Mouse (Mus musculus): Measurements from ENCODE around the gene Tcf7l1. TPM values are rescaled to one million over a fixed set of nuclear protein-coding genes. Genes with fewer than 3 reads are reported as not detected.

Tcf7l1 gene
- total RNA-seq, 1 experiment = 14.5 TPM

DNA sequence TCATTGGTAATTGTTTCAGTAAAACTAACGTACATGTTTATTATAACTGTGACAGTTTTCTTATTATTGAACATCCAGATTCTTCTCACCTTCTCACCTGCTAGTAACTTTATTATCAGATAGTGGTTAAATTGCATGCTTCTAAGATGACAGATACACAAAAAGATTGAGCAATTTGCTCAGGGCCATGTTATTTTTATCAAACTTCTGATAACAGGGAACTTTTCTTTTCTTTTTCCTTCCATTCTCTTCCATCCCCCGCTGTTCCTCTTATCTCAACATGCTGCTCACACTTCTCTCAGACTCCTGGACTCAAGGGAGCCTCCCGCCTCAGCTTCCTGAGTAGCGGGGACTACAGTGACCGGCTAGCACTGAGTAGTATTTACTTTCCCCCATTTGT lies 168.1 kb downstream of the Tcf7l1 start:
- H3K9ac ChIP-seq (ENCODE audit: insufficient read depth, low read depth, low read length, poor library complexity, severe bottlenecking) = no peak overlapping the region
- H3K4me1 ChIP-seq (ENCODE audit: control insufficient read depth in 2 of 2, insufficient read depth in 2 of 2, low read length in 2 of 2, poor library complexity in 1 of 2) = 0 out of 4 replicates have a peak, but pooled peaks cover 0 to 2% of the 10 kb centered on the region in 2 experiments
- H3K4me3 ChIP-seq (ENCODE audit: insufficient read depth in 1 of 2, low read depth in 1 of 2, low read length in 2 of 2, poor library complexity in 1 of 2, severe bottlenecking in 1 of 2) = no peak overlapping the region
- H3K27ac ChIP-seq (ENCODE audit: insufficient read depth, low read depth, low read length, poor library complexity, severe bottlenecking) = no peak overlapping the region
- no peak for DNase-seq (ENCODE audit: low read depth, low spot score)
- in situ Hi-C loops (cut with MboI; ENCODE audit: low sequenced_read_pairs in 2 of 2, unreplicated experiment in 2 of 2) = no loop called here
- H3K36me3 ChIP-seq (ENCODE audit: control insufficient read depth, insufficient read depth, low read length, poor library complexity, severe bottlenecking) = no peaks in the 10 kb centered on the region
- no peak for TF ChIP-seq ZNF384 (IDR thresholded peaks at IDR 0.05; ENCODE audit: low read depth, low read length)
- TF ChIP-seq HCFC1 (IDR thresholded peaks at IDR 0.05; ENCODE audit: borderline replicate concordance, insufficient read depth, low read length) = no peak
- TF ChIP-seq ZC3H11A (IDR thresholded peaks at IDR 0.05; ENCODE audit: borderline replicate concordance, low read depth, low read length) = no peak
- TF ChIP-seq MAFK (IDR thresholded peaks at IDR 0.05; ENCODE audit: insufficient read depth, low read depth, low read length) = no peak
- TF ChIP-seq CHD2 (IDR thresholded peaks at IDR 0.05; ENCODE audit: low read depth, low read length) = no peak
- no peaks in the 10 kb centered on the region for H3K9me3 ChIP-seq (ENCODE audit: control insufficient read depth, insufficient read depth, low read depth, low read length)

DNA sequence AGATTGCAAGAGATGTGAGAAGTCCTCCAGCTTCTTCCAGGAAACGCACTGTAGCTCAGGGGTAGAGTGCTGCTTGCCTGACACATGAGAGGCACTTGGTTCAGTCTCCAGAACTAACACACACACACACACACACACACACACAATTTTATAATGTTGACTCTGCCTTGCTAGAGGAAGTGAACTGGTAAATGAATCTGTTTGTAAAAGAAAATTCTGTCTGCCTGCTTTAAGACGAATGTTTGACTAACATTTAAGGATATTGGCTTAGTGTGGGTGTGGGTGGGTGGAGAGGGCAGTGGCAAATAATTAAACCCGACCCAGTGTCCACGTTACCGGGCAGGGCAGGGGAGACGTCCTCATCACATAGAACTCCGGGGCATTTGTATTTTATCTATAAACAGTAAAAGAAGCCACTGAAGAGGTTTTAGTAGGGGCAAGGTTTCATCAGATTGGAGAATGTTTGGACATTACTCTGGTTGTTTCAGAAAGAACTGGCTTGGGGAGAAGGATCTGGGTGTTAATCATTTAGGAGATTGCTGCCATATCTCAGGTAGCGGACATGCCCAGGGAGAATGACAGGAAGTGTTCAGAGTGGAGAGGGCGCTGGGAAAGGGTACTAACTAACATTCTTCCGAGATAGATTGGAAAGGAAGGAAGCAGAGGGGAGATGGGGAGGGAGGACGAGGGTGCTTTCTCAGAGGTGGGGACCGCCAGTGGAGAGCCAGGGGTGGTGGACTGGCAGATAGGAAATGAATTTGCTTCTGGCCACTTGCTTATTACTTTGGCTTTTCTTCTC lies 169.1 kb downstream of the Tcf7l1 start:
- Histone ChIP-seq H3K4me1 (ENCODE audit: control insufficient read depth in 2 of 2, insufficient read depth in 2 of 2, low read length in 2 of 2, poor library complexity in 1 of 2) (0 out of 4 replicates have a peak, but pooled peaks cover 0 to 2% of the 10 kb centered on the region in 2 experiments), H3K36me3 (ENCODE audit: control insufficient read depth, insufficient read depth, low read length, poor library complexity, severe bottlenecking) (no peaks in the 10 kb centered on the region), H3K4me3 (ENCODE audit: insufficient read depth in 1 of 2, low read depth in 1 of 2, low read length in 2 of 2, poor library complexity in 1 of 2, severe bottlenecking in 1 of 2) (no peak overlapping the region), H3K9ac (ENCODE audit: insufficient read depth, low read depth, low read length, poor library complexity, severe bottlenecking) (no peak overlapping the region), H3K9me3 (ENCODE audit: control insufficient read depth, insufficient read depth, low read depth, low read length) (no peaks in the 10 kb centered on the region), H3K27ac (ENCODE audit: insufficient read depth, low read depth, low read length, poor library complexity, severe bottlenecking) (no peak overlapping the region)
- no peak for DNase-seq (ENCODE audit: low read depth, low spot score)
- TF ChIP-seq CHD2 (IDR thresholded peaks at IDR 0.05; ENCODE audit: low read depth, low read length) (no peak), MAFK (IDR thresholded peaks at IDR 0.05; ENCODE audit: insufficient read depth, low read depth, low read length) (no peak), ZNF384 (IDR thresholded peaks at IDR 0.05; ENCODE audit: low read depth, low read length) (no peak), HCFC1 (IDR thresholded peaks at IDR 0.05; ENCODE audit: borderline replicate concordance, insufficient read depth, low read length) (no peak), ZC3H11A (IDR thresholded peaks at IDR 0.05; ENCODE audit: borderline replicate concordance, low read depth, low read length) (no peak)
- in situ Hi-C loops (cut with MboI; ENCODE audit: low sequenced_read_pairs in 2 of 2, unreplicated experiment in 2 of 2) = no loop called here

DNA sequence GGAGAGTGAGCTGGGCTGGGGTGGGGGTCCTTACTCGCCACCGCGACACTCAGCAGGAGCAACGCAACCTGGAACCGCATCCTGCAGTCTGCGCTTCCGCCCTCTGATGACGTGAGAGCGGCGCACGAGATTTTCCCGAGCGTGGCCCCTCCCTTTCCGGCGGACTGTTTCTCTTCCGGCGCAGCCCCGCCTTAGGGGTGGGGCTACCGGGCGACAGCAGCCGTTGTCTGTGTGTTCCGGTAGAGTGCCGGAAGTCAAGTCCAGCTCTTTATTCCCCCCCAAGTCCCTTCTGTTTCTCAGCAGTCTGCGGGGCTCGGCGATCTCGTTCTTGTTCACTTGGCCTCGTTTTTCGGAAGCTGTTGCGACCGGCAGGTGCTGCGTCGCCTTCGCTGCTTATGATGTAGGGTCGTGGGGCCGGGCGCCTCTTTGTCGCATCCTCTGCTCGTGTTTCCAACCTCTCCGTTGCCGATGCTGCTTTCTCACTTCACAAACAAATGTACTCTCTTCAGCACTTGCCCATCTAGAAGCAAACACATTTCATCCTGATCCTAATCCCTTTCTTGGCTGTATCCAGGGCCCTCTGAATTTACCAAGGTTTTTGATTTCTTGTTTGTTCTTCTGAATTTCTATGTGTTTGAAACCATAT lies 172.3 kb downstream of the Tcf7l1 start, which contains the start of gene Tgoln1:
Gene Tgoln1 (minus strand): TSS at position 358 of the 646 bp plus-strand sequence.
- H3K4me1 ChIP-seq (ENCODE audit: control insufficient read depth in 2 of 2, insufficient read depth in 2 of 2, low read length in 2 of 2, poor library complexity in 1 of 2) = 0 out of 4 replicates have a peak, but pooled peaks cover 0 to 2% of the 10 kb centered on the region in 2 experiments
- peak within 1 kb of the TSS; percentile 87 for H3K27ac ChIP-seq (ENCODE audit: insufficient read depth, low read depth, low read length, poor library complexity, severe bottlenecking)
- TF ChIP-seq ZC3H11A (IDR thresholded peaks at IDR 0.05; ENCODE audit: borderline replicate concordance, low read depth, low read length) (no peak), ZNF384 (IDR thresholded peaks at IDR 0.05; ENCODE audit: low read depth, low read length) (no peak), MAFK (IDR thresholded peaks at IDR 0.05; ENCODE audit: insufficient read depth, low read depth, low read length) (no peak), HCFC1 (IDR thresholded peaks at IDR 0.05; ENCODE audit: borderline replicate concordance, insufficient read depth, low read length) (no peak), CHD2 (IDR thresholded peaks at IDR 0.05; ENCODE audit: low read depth, low read length) (no peak)
- no peaks in the 10 kb centered on the region for H3K9me3 ChIP-seq (ENCODE audit: control insufficient read depth, insufficient read depth, low read depth, low read length)
- in situ Hi-C loops (cut with MboI; ENCODE audit: low sequenced_read_pairs in 2 of 2, unreplicated experiment in 2 of 2) = no loop called here
- peak; percentile 92 for DNase-seq (ENCODE audit: low read depth, low spot score)
- peak within 1 kb of the TSS; percentile 95 to 99 for H3K4me3 ChIP-seq (ENCODE audit: insufficient read depth in 1 of 2, low read depth in 1 of 2, low read length in 2 of 2, poor library complexity in 1 of 2, severe bottlenecking in 1 of 2)
- H3K9ac ChIP-seq (ENCODE audit: insufficient read depth, low read depth, low read length, poor library complexity, severe bottlenecking) = peak within 1 kb of the TSS; percentile 96
- H3K36me3 ChIP-seq (ENCODE audit: control insufficient read depth, insufficient read depth, low read length, poor library complexity, severe bottlenecking) = peaks cover 3% of the 10 kb centered on the region

DNA sequence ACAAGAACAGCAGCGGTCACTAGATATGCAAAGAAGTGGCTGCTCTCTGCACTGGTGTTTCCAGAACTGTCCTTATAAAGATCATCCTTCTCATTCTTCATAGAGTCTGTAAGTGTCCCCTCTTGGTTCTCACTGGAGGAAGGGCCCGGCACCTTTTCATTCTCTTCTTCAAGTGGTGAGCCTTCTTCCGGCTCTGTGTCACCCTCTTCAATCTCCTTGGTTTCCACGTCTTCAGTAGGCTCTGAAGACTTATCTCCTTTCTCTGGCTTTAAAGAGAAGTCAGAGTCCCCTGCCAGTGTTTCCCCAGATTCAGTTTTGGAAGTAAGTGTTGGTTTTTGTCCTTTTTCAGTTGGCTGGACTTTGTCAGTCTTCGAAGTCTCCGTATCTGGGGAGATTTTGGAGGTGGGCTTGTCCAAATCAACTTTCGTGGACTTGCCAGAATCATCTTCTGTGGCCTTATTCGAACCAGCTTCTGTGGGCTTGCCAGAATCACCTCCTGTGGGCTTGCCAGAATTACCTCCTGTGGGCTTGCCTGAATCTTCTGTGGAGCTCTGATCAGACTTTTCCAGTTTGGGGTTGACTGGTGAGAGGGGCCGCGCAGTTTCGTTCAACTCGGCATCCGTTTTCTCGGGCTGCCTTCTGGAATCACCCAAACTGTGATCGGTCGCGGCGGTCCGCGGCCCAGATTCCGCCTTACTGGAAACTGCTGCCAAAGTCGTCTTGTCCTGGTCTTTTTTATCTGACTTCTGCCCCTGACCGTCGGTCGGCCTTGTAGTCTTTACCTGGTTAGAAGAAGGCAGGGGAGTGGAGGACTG lies 173.3 kb downstream of the Tcf7l1 start:
- H3K36me3 ChIP-seq (ENCODE audit: control insufficient read depth, insufficient read depth, low read length, poor library complexity, severe bottlenecking) = peaks cover 3% of the 10 kb centered on the region
- 0 out of 4 replicates have a peak, but pooled peaks cover 0 to 2% of the 10 kb centered on the region in 2 experiments for H3K4me1 ChIP-seq (ENCODE audit: control insufficient read depth in 2 of 2, insufficient read depth in 2 of 2, low read length in 2 of 2, poor library complexity in 1 of 2)
- peak overlapping the region; percentile 92 for H3K9ac ChIP-seq (ENCODE audit: insufficient read depth, low read depth, low read length, poor library complexity, severe bottlenecking)
- DNase-seq (ENCODE audit: low read depth, low spot score) = no peak
- in situ Hi-C loops (cut with MboI; ENCODE audit: low sequenced_read_pairs in 2 of 2, unreplicated experiment in 2 of 2) = no loop called here
- TF ChIP-seq ZNF384 (IDR thresholded peaks at IDR 0.05; ENCODE audit: low read depth, low read length) (no peak), MAFK (IDR thresholded peaks at IDR 0.05; ENCODE audit: insufficient read depth, low read depth, low read length) (no peak), CHD2 (IDR thresholded peaks at IDR 0.05; ENCODE audit: low read depth, low read length) (no peak), HCFC1 (IDR thresholded peaks at IDR 0.05; ENCODE audit: borderline replicate concordance, insufficient read depth, low read length) (no peak), ZC3H11A (IDR thresholded peaks at IDR 0.05; ENCODE audit: borderline replicate concordance, low read depth, low read length) (no peak)
- peak overlapping the region; percentile 95 to 99 for H3K4me3 ChIP-seq (ENCODE audit: insufficient read depth in 1 of 2, low read depth in 1 of 2, low read length in 2 of 2, poor library complexity in 1 of 2, severe bottlenecking in 1 of 2)
- no peak overlapping the region for H3K27ac ChIP-seq (ENCODE audit: insufficient read depth, low read depth, low read length, poor library complexity, severe bottlenecking)
- H3K9me3 ChIP-seq (ENCODE audit: control insufficient read depth, insufficient read depth, low read depth, low read length) = no peaks in the 10 kb centered on the region
